Mouse (Mus musculus): ENCODE measurements around the gene Aco2.

DNA sequence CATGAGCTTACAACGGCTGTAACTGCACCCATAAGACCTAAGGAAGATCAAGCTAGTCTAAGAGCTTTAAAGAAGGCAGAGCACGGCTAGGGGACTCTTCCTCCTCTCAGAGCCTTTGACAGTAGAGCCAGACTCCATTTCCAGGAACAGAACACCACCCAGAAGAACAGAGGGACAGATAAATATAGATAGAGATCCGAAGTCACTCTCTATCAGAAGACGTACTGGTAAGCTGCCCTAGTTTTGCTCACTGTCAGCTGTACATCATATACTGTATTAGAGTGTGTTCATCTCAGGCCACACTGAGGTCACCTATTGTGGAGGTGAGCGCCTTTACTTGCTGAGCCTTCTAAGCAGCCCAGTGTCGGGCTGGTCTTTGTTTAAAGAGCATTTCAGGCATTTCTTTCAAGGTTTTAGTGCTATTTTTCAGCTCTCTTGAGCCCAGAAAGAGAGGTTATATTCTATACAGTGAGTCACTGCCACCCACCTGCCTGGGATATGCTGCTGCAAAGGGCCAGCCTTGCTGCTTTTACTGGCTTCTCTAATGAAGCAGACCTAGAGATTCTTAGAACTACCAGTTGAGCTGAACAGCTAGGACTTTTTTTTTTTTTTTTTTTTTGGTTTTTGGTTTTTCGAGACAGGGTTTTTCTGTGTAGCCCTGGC lies 19.2 kb downstream of the Aco2 start:
- TF ChIP-seq CTCF (IDR thresholded peaks at IDR 0.05; ENCODE audit: low read depth, low read length) (no peak), POLR2A (IDR thresholded peaks at IDR 0.05; ENCODE audit: insufficient read depth, low read length) (no peak)

Data from ES-Bruce4 (cell line).